Mouse (Mus musculus) ES-E14 (cell line): Measurements from ENCODE around the gene Krt23.

ENCODE experiments used
- CHD2 ChIP-seq: IDR thresholded peaks from 2 replicates; pipeline ENCODE4 v1.6.1; 2014; ENCODE audit warnings: mild to moderate bottlenecking, low read depth, low read length, inconsistent platforms
- HCFC1 ChIP-seq: IDR thresholded peaks from 2 replicates; pipeline ENCODE4 v1.6.1; 2012; ENCODE audit warnings: low read length, inconsistent platforms, borderline replicate concordance; ENCODE audit not compliant: insufficient read depth
- ZC3H11A ChIP-seq: IDR thresholded peaks from 2 replicates; pipeline ENCODE4 v1.6.1; 2012; ENCODE audit warnings: low read depth, mild to moderate bottlenecking, inconsistent platforms, low read length, borderline replicate concordance

DNA sequence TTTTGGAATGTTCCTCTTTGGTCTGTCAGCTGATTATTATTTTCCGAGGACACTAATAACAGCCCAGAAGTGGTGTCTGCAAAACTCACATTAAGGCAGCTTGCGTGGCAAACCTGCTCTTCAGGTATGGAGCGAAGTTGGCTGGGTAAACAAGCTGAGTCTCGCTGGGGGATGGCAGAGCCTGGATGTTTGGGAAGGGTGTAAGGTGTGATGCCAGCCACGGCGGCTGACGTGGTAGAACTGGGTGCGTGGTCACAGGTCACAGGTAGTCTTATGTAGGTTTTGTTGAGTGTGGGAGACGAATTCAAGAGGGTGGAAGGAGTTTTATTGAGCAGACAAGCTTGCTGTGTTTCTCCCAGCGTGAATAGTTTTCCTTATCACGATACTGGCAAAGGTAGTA is 24.4 kb downstream of the Krt23 start:
- TF ChIP-seq HCFC1 (no peak), ZC3H11A (no peak), CHD2 (no peak)
